Mouse (Mus musculus) hindbrain, embryonic 12.5 days (tissue): ENCODE measurements around the gene Mxi1. TPM values are rescaled to one million over a fixed set of nuclear protein-coding genes. Genes with fewer than 3 reads are reported as not detected.

Source experiments
- ATAC-seq: fragments of 200-750 bp; cut with Nextera tagmentation; 2 replicates; pipeline ENCODE4 v1.8.0; 2017; ENCODE audit warnings: moderate TSS enrichment; ENCODE audit not compliant: low FRiP score
- H3K27ac ChIP-seq: fragments of 300-500 bp; sonication (generic); 2 replicates; pipeline ENCODE4 v1.5.1; 2016; ENCODE audit warnings: mild to moderate bottlenecking
- H3K27me3 ChIP-seq: fragments of 300-500 bp; sonication (generic); 2 replicates; pipeline ENCODE4 v1.6.1; 2016; ENCODE audit warnings: mild to moderate bottlenecking
- H3K36me3 ChIP-seq: fragments of 300-500 bp; sonication (generic); 2 replicates; pipeline ENCODE4 v1.6.1; 2016; ENCODE audit warnings: mild to moderate bottlenecking
- H3K4me1 ChIP-seq: fragments of 300-500 bp; sonication (generic); 2 replicates; pipeline ENCODE4 v1.6.1; 2016
- H3K4me2 ChIP-seq: fragments of 300-500 bp; sonication (generic); replicated peaks from 2 replicates; pipeline ENCODE4 v1.6.1; 2016; ENCODE audit warnings: mild to moderate bottlenecking
- H3K4me3 ChIP-seq: fragments of 300-500 bp; sonication (generic); 2 replicates; pipeline ENCODE4 v1.5.1; 2016; ENCODE audit warnings: mild to moderate bottlenecking
- H3K9ac ChIP-seq: fragments of 300-500 bp; sonication (generic); 2 replicates; pipeline ENCODE4 v1.6.1; 2016; ENCODE audit warnings: mild to moderate bottlenecking, moderate library complexity
- H3K9me3 ChIP-seq: fragments of 300-500 bp; sonication (generic); replicated peaks from 2 replicates; pipeline ENCODE4 v1.6.1; 2016; ENCODE audit warnings: mild to moderate bottlenecking
- WGBS: fragments of 180-500 bp; shearing (Covaris S2); methylation state at CpG from one replicate; pipeline ENCODE4 v1.1.7; 2016; 5-methylcytosine and 5-hydroxymethylcytosine counted together
- polyA plus RNA-seq: library from polyadenylated mRNA; unstranded; fragments of >200 nt; fragmentation: Nextera tagmentation; extraction: Ambion mirVana; gene quantifications from 2 replicates; pipeline ENCODE4 v1.2.1, GENCODE M21; 2016

Gene Mxi1
- polyA plus RNA-seq, 1 experiment from 2014 or later: 78.4 TPM

GRCm38 (mm10) chr19:53413617-53414380 lies 103.5 kb downstream of the Mxi1 start:
- no peak overlapping the region for H3K4me2 ChIP-seq
- no peaks in the 10 kb centered on the region; the same call in 1 of the 2 replicates for H3K27me3 ChIP-seq
- peaks cover 9% of the 10 kb centered on the region for H3K4me1 ChIP-seq
- 85% methylated on average over 15 of the region's 15 CpGs for WGBS
- no peak overlapping the region for H3K27ac ChIP-seq
- H3K9me3 ChIP-seq: no peaks in the 10 kb centered on the region
- no peak overlapping the region for H3K9ac ChIP-seq
- ATAC-seq: no peak
- H3K4me3 ChIP-seq: no peak overlapping the region
- H3K36me3 ChIP-seq: no peaks in the 10 kb centered on the region

- H3K4me2 ChIP-seq: no peak overlapping the region
- no peak for ATAC-seq
- H3K27ac ChIP-seq: no peak overlapping the region
- H3K9ac ChIP-seq: no peak overlapping the region
- no peaks in the 10 kb centered on the region for H3K9me3 ChIP-seq
- no peak overlapping the region for H3K4me3 ChIP-seq
- WGBS: 90% methylated on average over 11 of the region's 11 CpGs
- H3K27me3 ChIP-seq: no peaks in the 10 kb centered on the region; the same call in 1 of the 2 replicates
- peaks cover 9% of the 10 kb centered on the region for H3K4me1 ChIP-seq
- no peaks in the 10 kb centered on the region for H3K36me3 ChIP-seq
Observed at GRCm38 (mm10) chr19:53414650-53415049, 104.3 kb downstream of the Mxi1 start.

GRCm38 (mm10) chr19:53415198-53415597 lies 104.9 kb downstream of the Mxi1 start:
- no peak overlapping the region for H3K4me2 ChIP-seq
- H3K9ac ChIP-seq: no peak overlapping the region
- no peak overlapping the region for H3K27ac ChIP-seq
- ATAC-seq: no peak
- no peaks in the 10 kb centered on the region; the same call in 1 of the 2 replicates for H3K27me3 ChIP-seq
- 84% methylated on average over 17 of the region's 17 CpGs for WGBS
- H3K9me3 ChIP-seq: no peaks in the 10 kb centered on the region
- no peaks in the 10 kb centered on the region for H3K36me3 ChIP-seq
- H3K4me3 ChIP-seq: no peak overlapping the region
- H3K4me1 ChIP-seq: peaks cover 9% of the 10 kb centered on the region

GRCm38 (mm10) chr19:53419834-53420233 lies 109.5 kb downstream of the Mxi1 start:
- Histone ChIP-seq H3K9ac (no peak overlapping the region), H3K27ac (no peak overlapping the region), H3K4me3 (no peak overlapping the region), H3K36me3 (no peaks in the 10 kb centered on the region), H3K4me1 (peaks cover 10% of the 10 kb centered on the region), H3K9me3 (no peaks in the 10 kb centered on the region), H3K4me2 (no peak overlapping the region), H3K27me3 (no peaks in the 10 kb centered on the region; the same call in 1 of the 2 replicates)
- no peak for ATAC-seq
- 46% methylated on average over 5 of the region's 5 CpGs for WGBS

GRCm38 (mm10) chr19:53420924-53421582 lies 110.7 kb downstream of the Mxi1 start:
- H3K27ac ChIP-seq: peak overlapping the region; percentile 82

GRCm38 (mm10) chr19:53421583-53422188 lies 111.4 kb downstream of the Mxi1 start:
- peak; percentile 47; the same call in 1 of the 2 replicates for ATAC-seq
- peak overlapping the region; percentile 82 for H3K27ac ChIP-seq
- 0% methylated on average over 6 of the region's 6 CpGs for WGBS

More at GRCm38 (mm10) chr19:53420924-53421582, 110.7 kb downstream of the Mxi1 start:
- Histone ChIP-seq H3K27me3 (no peaks in the 10 kb centered on the region; the same call in 1 of the 2 replicates), H3K36me3 (no peaks in the 10 kb centered on the region), H3K4me1 (peaks cover 10% of the 10 kb centered on the region), H3K4me3 (peak overlapping the region; percentile 44), H3K9me3 (no peaks in the 10 kb centered on the region), H3K9ac (peak overlapping the region; percentile 52; the same call in 1 of the 2 replicates), H3K4me2 (peak overlapping the region; percentile 78)
- 1% methylated on average over 19 of the region's 19 CpGs for WGBS
- ATAC-seq: peak; percentile 95

GRCm38 (mm10) chr19:53422358-53423308 lies 112.3 kb downstream of the Mxi1 start:
- H3K36me3 ChIP-seq: no peaks in the 10 kb centered on the region
- H3K4me1 ChIP-seq: peaks cover 15% of the 10 kb centered on the region
- ATAC-seq: no peak
- H3K27ac ChIP-seq: no peak overlapping the region
- no peak overlapping the region for H3K4me3 ChIP-seq
- H3K9me3 ChIP-seq: no peaks in the 10 kb centered on the region
- 70% methylated on average over 18 of the region's 18 CpGs for WGBS
- no peaks in the 10 kb centered on the region; the same call in 1 of the 2 replicates for H3K27me3 ChIP-seq
- no peak overlapping the region for H3K4me2 ChIP-seq
- H3K9ac ChIP-seq: no peak overlapping the region

More at GRCm38 (mm10) chr19:53421583-53422188, 111.4 kb downstream of the Mxi1 start:
- H3K4me3 ChIP-seq: peak overlapping the region; percentile 44
- H3K27me3 ChIP-seq: no peaks in the 10 kb centered on the region; the same call in 1 of the 2 replicates
- H3K36me3 ChIP-seq: no peaks in the 10 kb centered on the region
- no peak overlapping the region for H3K9ac ChIP-seq
- peaks cover 10% of the 10 kb centered on the region for H3K4me1 ChIP-seq
- peak overlapping the region; percentile 78 for H3K4me2 ChIP-seq
- no peaks in the 10 kb centered on the region for H3K9me3 ChIP-seq

- 16% methylated on average over 17 of the region's 19 CpGs for WGBS
- no peak for ATAC-seq
- Histone ChIP-seq H3K4me1 (peaks cover 15% of the 10 kb centered on the region), H3K36me3 (no peaks in the 10 kb centered on the region), H3K9me3 (no peaks in the 10 kb centered on the region), H3K27ac (no peak overlapping the region), H3K9ac (no peak overlapping the region), H3K27me3 (no peaks in the 10 kb centered on the region; the same call in 1 of the 2 replicates), H3K4me2 (no peak overlapping the region), H3K4me3 (no peak overlapping the region)
Observed at GRCm38 (mm10) chr19:53423341-53423753, 113.0 kb downstream of the Mxi1 start.

GRCm38 (mm10) chr19:53423816-53424465 lies 113.6 kb downstream of the Mxi1 start:
- no peak overlapping the region for H3K27ac ChIP-seq
- no peaks in the 10 kb centered on the region for H3K36me3 ChIP-seq
- ATAC-seq: no peak
- no peak overlapping the region for H3K4me3 ChIP-seq
- no peaks in the 10 kb centered on the region for H3K27me3 ChIP-seq
- WGBS: 63% methylated on average over 17 of the region's 17 CpGs
- H3K9me3 ChIP-seq: no peaks in the 10 kb centered on the region
- no peak overlapping the region for H3K9ac ChIP-seq
- H3K4me2 ChIP-seq: no peak overlapping the region
- peaks cover 15% of the 10 kb centered on the region for H3K4me1 ChIP-seq

- H3K36me3 ChIP-seq: no peaks in the 10 kb centered on the region
- no peak overlapping the region for H3K9ac ChIP-seq
- ATAC-seq: no peak
- WGBS: 61% methylated on average over 18 of the region's 18 CpGs
- peaks cover 15% of the 10 kb centered on the region for H3K4me1 ChIP-seq
- H3K27me3 ChIP-seq: no peaks in the 10 kb centered on the region
- H3K27ac ChIP-seq: no peak overlapping the region
- H3K4me3 ChIP-seq: no peak overlapping the region
- no peaks in the 10 kb centered on the region for H3K9me3 ChIP-seq
- no peak overlapping the region for H3K4me2 ChIP-seq
Observed at GRCm38 (mm10) chr19:53424629-53425028, 114.3 kb downstream of the Mxi1 start.
